Mouse (Mus musculus) forebrain, embryonic 11.5 days (tissue): ENCODE measurements around the gene Evl. TPM values are rescaled to one million over a fixed set of nuclear protein-coding genes. Genes with fewer than 3 reads are reported as not detected.

Experiments
- ATAC-seq: fragments of 200-750 bp; cut with Nextera tagmentation; replicated peaks from 2 replicates; pipeline ENCODE4 v1.8.0; 2017; ENCODE audit warnings: moderate TSS enrichment; ENCODE audit not compliant: low FRiP score
- DNase-seq: peaks from one replicate; pipeline ENCODE4 v3.0.0-alpha.2; 2017; ENCODE audit warnings: low spot score
- H3K27ac ChIP-seq: fragments of 300-500 bp; sonication (generic); 2 replicates; pipeline ENCODE4 v1.5.1; 2014; ENCODE audit warnings: low read depth, low read length
- H3K27me3 ChIP-seq: fragments of 300-500 bp; sonication (generic); 2 replicates; pipeline ENCODE4 v1.6.1; 2014; ENCODE audit warnings: mild to moderate bottlenecking, low read length, mixed read lengths; ENCODE audit not compliant: control insufficient read depth, insufficient read depth
- H3K36me3 ChIP-seq: fragments of 300-500 bp; sonication (generic); 2 replicates; pipeline ENCODE4 v1.6.1; 2014; ENCODE audit warnings: mild to moderate bottlenecking, low read length, moderate library complexity, mixed read lengths; ENCODE audit not compliant: control insufficient read depth, insufficient read depth
- H3K4me1 ChIP-seq: fragments of 300-500 bp; sonication (generic); replicated peaks from 2 replicates; pipeline ENCODE4 v1.6.1; 2014; ENCODE audit warnings: low read length, mixed read lengths; ENCODE audit not compliant: control insufficient read depth, insufficient read depth
- H3K4me2 ChIP-seq: fragments of 300-500 bp; sonication (generic); 2 replicates; pipeline ENCODE4 v1.6.1; 2014; ENCODE audit warnings: low read depth, mild to moderate bottlenecking, low read length, moderate library complexity, mixed read lengths; ENCODE audit not compliant: severe bottlenecking
- H3K4me3 ChIP-seq: fragments of 300-500 bp; sonication (generic); 2 replicates; pipeline ENCODE4 v1.5.1; 2014; ENCODE audit warnings: low read depth, low read length
- H3K9ac ChIP-seq: fragments of 300-500 bp; sonication (generic); 2 replicates; pipeline ENCODE4 v1.6.1; 2014; ENCODE audit warnings: low read length
- H3K9me3 ChIP-seq: fragments of 300-500 bp; sonication (generic); 2 replicates; pipeline ENCODE4 v1.6.1; 2016; ENCODE audit warnings: low read length, mixed read lengths; ENCODE audit not compliant: control insufficient read depth
- WGBS: fragments of 180-500 bp; shearing (Covaris S2); extraction: QIAGEN DNeasy Blood & Tissue Kit; methylation state at CpG from one replicate; pipeline ENCODE4 v1.1.7; 2014; 5-methylcytosine and 5-hydroxymethylcytosine counted together
- polyA plus RNA-seq: library from polyadenylated mRNA; unstranded; fragments of >200 nt; fragmentation: Nextera tagmentation; extraction: Ambion mirVana; gene quantifications from 2 replicates; pipeline ENCODE4 v1.2.1, GENCODE M21; 2014

Gene Evl
- polyA plus RNA-seq, 1 experiment from 2014 or later, result 111 TPM

GRCm38 (mm10) chr12:108686463-108686862 is 131.9 kb downstream of the Evl start:
- Histone ChIP-seq H3K4me2 (no peak overlapping the region), H3K27ac (no peak overlapping the region), H3K4me3 (no peak overlapping the region), H3K36me3 (no peaks in the 10 kb centered on the region; the same call in 1 of the 2 replicates), H3K4me1 (no peaks in the 10 kb centered on the region), H3K9ac (no peak overlapping the region), H3K27me3 (no peaks in the 10 kb centered on the region), H3K9me3 (no peaks in the 10 kb centered on the region)
- WGBS, result 77% methylated on average over 6 of the region's 6 CpGs
- DNase-seq (no peak), ATAC-seq (no peak)

GRCm38 (mm10) chr12:108686926-108687325 is 132.4 kb downstream of the Evl start:
- DNase-seq (no peak), ATAC-seq (no peak)
- Histone ChIP-seq H3K27ac (no peak overlapping the region), H3K9me3 (no peaks in the 10 kb centered on the region), H3K27me3 (no peaks in the 10 kb centered on the region), H3K4me1 (no peaks in the 10 kb centered on the region), H3K4me2 (no peak overlapping the region), H3K4me3 (no peak overlapping the region), H3K9ac (no peak overlapping the region), H3K36me3 (no peaks in the 10 kb centered on the region; the same call in 1 of the 2 replicates)
- WGBS, result 71% methylated on average over 6 of the region's 6 CpGs

GRCm38 (mm10) chr12:108689167-108689566 is 134.6 kb downstream of the Evl start:
- Histone ChIP-seq H3K27me3 (no peaks in the 10 kb centered on the region), H3K4me3 (no peak overlapping the region), H3K27ac (no peak overlapping the region), H3K4me2 (no peak overlapping the region), H3K36me3 (no peaks in the 10 kb centered on the region; the same call in 1 of the 2 replicates), H3K9me3 (no peaks in the 10 kb centered on the region), H3K9ac (no peak overlapping the region), H3K4me1 (no peaks in the 10 kb centered on the region)
- DNase-seq (no peak), ATAC-seq (no peak)
- WGBS, result 95% methylated on average over 9 of the region's 9 CpGs

- no peak overlapping the region for H3K27ac ChIP-seq
- no peak overlapping the region for H3K4me2 ChIP-seq
- WGBS, result 83% methylated on average over 9 of the region's 9 CpGs
- DNase-seq, result no peak
- no peaks in the 10 kb centered on the region for H3K27me3 ChIP-seq
- H3K9me3 ChIP-seq, result no peaks in the 10 kb centered on the region
- H3K4me3 ChIP-seq, result no peak overlapping the region
- ATAC-seq, result no peak
- H3K4me1 ChIP-seq, result no peaks in the 10 kb centered on the region
- no peaks in the 10 kb centered on the region; the same call in 1 of the 2 replicates for H3K36me3 ChIP-seq
- no peak overlapping the region for H3K9ac ChIP-seq
Measured at GRCm38 (mm10) chr12:108690529-108690928, 136.0 kb downstream of the Evl start.

GRCm38 (mm10) chr12:108693592-108693991 is 139.1 kb downstream of the Evl start:
- ATAC-seq, result peak; percentile 30; the same call in 1 of the 2 replicates
- 79% methylated on average over 2 of the region's 2 CpGs for WGBS

GRCm38 (mm10) chr12:108694223-108694622 is 139.7 kb downstream of the Evl start:
- WGBS, result 90% methylated on average over 1 of the region's 1 CpGs
- H3K4me1 ChIP-seq, result no peaks in the 10 kb centered on the region
- no peak overlapping the region for H3K4me3 ChIP-seq
- no peak overlapping the region for H3K27ac ChIP-seq
- no peak overlapping the region for H3K9ac ChIP-seq
- no peaks in the 10 kb centered on the region for H3K36me3 ChIP-seq
- H3K4me2 ChIP-seq, result no peak overlapping the region
- H3K27me3 ChIP-seq, result no peaks in the 10 kb centered on the region
- ATAC-seq (no peak), DNase-seq (no peak)
- no peaks in the 10 kb centered on the region for H3K9me3 ChIP-seq

More at GRCm38 (mm10) chr12:108693592-108693991, 139.1 kb downstream of the Evl start:
- no peaks in the 10 kb centered on the region for H3K36me3 ChIP-seq
- no peak for DNase-seq
- no peaks in the 10 kb centered on the region for H3K4me1 ChIP-seq
- no peak overlapping the region for H3K27ac ChIP-seq
- H3K27me3 ChIP-seq, result no peaks in the 10 kb centered on the region
- no peak overlapping the region for H3K9ac ChIP-seq
- H3K9me3 ChIP-seq, result no peaks in the 10 kb centered on the region
- no peak overlapping the region for H3K4me3 ChIP-seq
- H3K4me2 ChIP-seq, result no peak overlapping the region

GRCm38 (mm10) chr12:108698697-108699471 is 144.4 kb downstream of the Evl start:
- no peak overlapping the region for H3K9ac ChIP-seq
- no peak overlapping the region for H3K4me2 ChIP-seq
- peaks cover 20% of the 10 kb centered on the region for H3K27me3 ChIP-seq
- WGBS, result 80% methylated on average over 11 of the region's 11 CpGs
- H3K27ac ChIP-seq, result no peak overlapping the region
- no peak for DNase-seq
- no peak overlapping the region for H3K4me3 ChIP-seq
- 0 out of 2 replicates have a peak, but pooled peaks cover 7% of the 10 kb centered on the region for H3K4me1 ChIP-seq
- H3K9me3 ChIP-seq, result no peaks in the 10 kb centered on the region
- H3K36me3 ChIP-seq, result no peaks in the 10 kb centered on the region
- no peak for ATAC-seq

- Histone ChIP-seq H3K4me2 (no peak overlapping the region), H3K9ac (no peak overlapping the region), H3K27ac (no peak overlapping the region), H3K9me3 (no peaks in the 10 kb centered on the region), H3K27me3 (peaks cover 20% of the 10 kb centered on the region), H3K4me3 (no peak overlapping the region), H3K36me3 (no peaks in the 10 kb centered on the region), H3K4me1 (0 out of 2 replicates have a peak, but pooled peaks cover 7% of the 10 kb centered on the region)
- DNase-seq (no peak), ATAC-seq (no peak)
- WGBS, result 82% methylated on average over 10 of the region's 10 CpGs
Measured at GRCm38 (mm10) chr12:108699576-108699975, 145.1 kb downstream of the Evl start.

GRCm38 (mm10) chr12:108700037-108700436 is 145.5 kb downstream of the Evl start:
- peaks cover 20% of the 10 kb centered on the region for H3K27me3 ChIP-seq
- no peak overlapping the region for H3K4me3 ChIP-seq
- no peaks in the 10 kb centered on the region for H3K36me3 ChIP-seq
- ATAC-seq, result no peak
- 0 out of 2 replicates have a peak, but pooled peaks cover 7% of the 10 kb centered on the region for H3K4me1 ChIP-seq
- H3K9ac ChIP-seq, result no peak overlapping the region
- WGBS, result 87% methylated on average over 5 of the region's 5 CpGs
- H3K27ac ChIP-seq, result no peak overlapping the region
- H3K4me2 ChIP-seq, result no peak overlapping the region
- no peaks in the 10 kb centered on the region for H3K9me3 ChIP-seq
- DNase-seq, result no peak
